Mouse (Mus musculus) G1E (cell line): ENCODE measurements around the gene Thrsp. TPM values are rescaled to one million over a fixed set of nuclear protein-coding genes. Genes with fewer than 3 reads are reported as not detected.
A peak's percentile ranks its signal among the peaks of the same experiment; 100 is the strongest.
"Not testable (repeated sequence)": the region's sequence is repeated elsewhere in the genome, so short reads cannot be mapped to it uniquely, and the experiment has no call there.

Source experiments
- ATAC-seq: 2 replicates; pipeline ENCODE4 v1.8.0; 2016; ENCODE audit warnings: mild to moderate bottlenecking; ENCODE audit not compliant: insufficient number of reproducible peaks, poor library complexity, low FRiP score, severe bottlenecking; ENCODE audit errors: extremely low read depth
- DNase-seq: peaks from one replicate; pipeline ENCODE4 v3.0.0; 2012; ENCODE audit warnings: low spot score
- H3K27me3 ChIP-seq: 2 replicates; pipeline ENCODE4 v1.6.1; 2012; ENCODE audit warnings: mild to moderate bottlenecking, low read length, inconsistent platforms; ENCODE audit not compliant: insufficient read depth
- H3K36me3 ChIP-seq: replicated peaks from 2 replicates; pipeline ENCODE3; 2012; ENCODE audit warnings: mild to moderate bottlenecking, inconsistent platforms
- H3K4me1 ChIP-seq: 2 replicates; pipeline ENCODE4 v1.6.1; 2012; ENCODE audit warnings: low read depth, low read length, inconsistent platforms, mixed read lengths; ENCODE audit not compliant: insufficient read depth
- H3K4me3 ChIP-seq: 2 replicates; pipeline ENCODE4 v1.5.1; 2012; ENCODE audit warnings: low read depth, mild to moderate bottlenecking, inconsistent platforms, low read length, moderate library complexity, mixed read lengths
- H3K9me3 ChIP-seq: replicated peaks from 2 replicates; pipeline ENCODE4 v1.6.1; 2012; ENCODE audit warnings: inconsistent platforms
- CTCF ChIP-seq: IDR thresholded peaks from 2 replicates; pipeline ENCODE4 v1.5.1; 2012; ENCODE audit warnings: low read depth, low read length, inconsistent platforms, mixed read lengths
- GATA1 ChIP-seq: IDR thresholded peaks from 2 replicates; pipeline ENCODE4 v1.6.1; 2012; ENCODE audit warnings: borderline replicate concordance, low read length, inconsistent platforms, mixed read lengths
- GATA2 ChIP-seq: IDR thresholded peaks from 2 replicates; pipeline ENCODE4 v1.6.1; 2012; ENCODE audit warnings: low read depth, low read length, inconsistent platforms, borderline replicate concordance
- POLR2AphosphoS5 ChIP-seq: IDR thresholded peaks from 2 replicates; pipeline ENCODE4 v1.6.1; 2012; ENCODE audit warnings: low read depth, low read length, inconsistent platforms; ENCODE audit not compliant: insufficient replicate concordance
- TAL1 ChIP-seq: conservative IDR thresholded peaks from 2 replicates; pipeline ENCODE4 v1.6.1; 2012; ENCODE audit warnings: low read depth, low read length, inconsistent platforms, mixed read lengths
- polyA plus RNA-seq: library from polyadenylated mRNA; stranded (reverse); fragments of >175 nt; gene quantifications from 2 replicates; pipeline ENCODE4 v1.2.3, GENCODE M21; 2012
- total RNA-seq, 2 experiments: library from RNA; stranded (forward) in 1 of 2; stranded (reverse) in 1 of 2; fragments of 200-1000 nt in 1 of 2; fragments of >200 nt in 1 of 2; fragmentation: Nextera tagmentation in 1 of 2; gene quantifications; 2 replicates each; pipeline ENCODE4 v1.2.3; 2014 to 2017

The Thrsp gene
- total RNA-seq (2014; fragmentation: Nextera tagmentation), result not detected in 2 replicates
- 0.05 TPM in 1 of 2 replicates, not detected in the other for total RNA-seq (2017)
- not detected in 2 replicates for polyA plus RNA-seq

DNA sequence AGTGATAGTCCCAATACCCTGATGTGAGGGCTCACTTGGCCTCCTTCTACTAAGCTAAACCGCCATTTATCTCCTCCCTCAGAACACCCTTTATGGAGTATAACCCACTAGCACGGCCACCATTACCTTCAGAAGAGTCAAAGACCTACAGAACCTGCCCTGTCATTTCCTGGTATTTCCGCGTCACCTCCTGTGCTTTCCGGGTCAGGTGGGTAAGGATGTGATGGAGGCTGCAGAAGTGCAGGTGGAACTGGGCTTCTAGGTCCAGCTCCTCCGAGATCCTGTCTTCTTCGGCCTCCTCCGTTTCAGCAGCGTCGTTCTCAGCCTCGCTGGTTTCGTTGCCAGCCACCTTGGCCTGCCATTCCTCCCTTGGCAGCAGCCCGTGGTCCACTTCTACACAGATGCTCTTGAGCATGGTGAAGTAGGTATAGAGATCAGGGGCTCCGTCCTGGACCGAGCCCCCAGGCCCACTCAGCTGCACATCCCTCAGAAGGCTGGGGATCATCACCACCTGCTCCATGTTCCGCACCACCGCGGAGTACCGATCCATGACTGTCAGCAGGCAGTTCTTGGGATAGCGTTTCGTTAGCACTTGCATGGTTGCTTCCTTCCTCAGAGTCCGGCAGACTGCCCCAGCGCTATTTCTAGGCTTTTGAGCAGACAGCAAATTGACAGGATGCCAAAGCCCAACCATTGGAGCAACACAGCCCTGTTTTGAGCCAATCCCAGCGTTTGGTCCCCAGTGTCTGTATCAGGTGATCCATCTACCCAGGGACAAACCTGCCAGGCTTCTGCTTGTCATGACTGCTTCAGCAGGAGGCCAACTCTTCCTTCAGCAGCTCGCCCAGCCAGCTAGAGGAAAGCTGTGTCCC lies at the start of gene Thrsp:
TSS of gene Thrsp (minus strand) at position 825 of the 872 bp plus-strand sequence.
- H3K36me3 ChIP-seq, result peaks cover 10% of the 10 kb centered on the region
- no peak for DNase-seq
- TF ChIP-seq POLR2AphosphoS5 (no peak), GATA2 (no peak), GATA1 (no peak), TAL1 (no peak), CTCF (no peak)
- peaks cover 21% of the 10 kb centered on the region for H3K27me3 ChIP-seq
- ATAC-seq, result no peak
- no peak within 1 kb of the TSS for H3K4me3 ChIP-seq
- no peaks in the 10 kb centered on the region for H3K9me3 ChIP-seq
- peaks cover 11% of the 10 kb centered on the region; the same call in 1 of the 2 replicates for H3K4me1 ChIP-seq

DNA sequence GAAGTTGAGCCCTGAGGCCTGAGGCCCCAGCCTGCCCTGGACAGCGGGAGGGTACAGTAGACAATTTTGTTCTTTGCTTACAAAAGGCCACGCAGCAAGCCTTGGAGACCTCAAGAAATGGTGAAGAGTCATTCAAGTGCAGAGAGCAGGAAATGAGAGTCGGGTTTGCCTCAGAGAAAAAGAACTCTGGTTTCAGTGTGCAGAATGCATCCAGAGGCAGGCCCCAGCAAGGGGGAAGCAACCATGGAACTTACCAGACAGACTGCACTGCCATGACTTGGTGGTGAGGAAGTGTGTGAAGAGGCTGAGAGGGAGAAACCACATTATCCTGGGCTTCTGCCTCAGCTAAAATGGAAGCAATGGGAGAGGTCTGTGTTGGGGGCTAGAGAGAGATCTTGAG lies 38.0 kb upstream of the Thrsp start:
- H3K4me3 ChIP-seq, result no peak overlapping the region
- ATAC-seq, result no peak

DNA sequence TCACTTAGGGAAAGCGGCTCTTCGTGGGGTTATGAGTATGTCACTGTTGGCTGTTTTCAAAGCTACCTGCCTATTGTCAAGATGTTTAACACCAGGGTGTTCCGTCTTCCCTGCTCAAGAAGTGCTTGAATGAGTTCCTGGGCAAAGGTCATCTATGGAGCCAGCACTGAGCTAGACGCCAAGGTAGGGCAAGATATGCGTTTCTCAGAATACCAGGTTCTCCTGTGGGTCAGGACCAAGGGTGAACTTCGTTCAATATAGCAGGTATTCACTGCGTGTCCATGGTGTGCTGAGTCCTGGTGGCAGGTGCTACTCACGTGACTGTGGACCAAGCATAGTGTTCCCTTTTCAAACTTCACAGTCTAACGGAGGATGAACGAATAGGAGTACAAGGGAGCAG lies 37.3 kb upstream of the Thrsp start:
- Histone ChIP-seq H3K4me1 (no peaks in the 10 kb centered on the region; the same call in 1 of the 2 replicates), H3K9me3 (no peaks in the 10 kb centered on the region), H3K36me3 (no peaks in the 10 kb centered on the region), H3K4me3 (no peak overlapping the region), H3K27me3 (peaks cover 47% of the 10 kb centered on the region)
- TF ChIP-seq CTCF, result no peak
- no peak for TF ChIP-seq GATA1
- no peak for TF ChIP-seq GATA2
- TF ChIP-seq POLR2AphosphoS5, result no peak
- TF ChIP-seq TAL1, result no peak
- DNase-seq, result no peak
- no peak for ATAC-seq

More for the DNA sequence above, 38.0 kb upstream of the Thrsp start:
- Histone ChIP-seq H3K36me3 (no peaks in the 10 kb centered on the region), H3K27me3 (peaks cover 49% of the 10 kb centered on the region), H3K9me3 (no peaks in the 10 kb centered on the region), H3K4me1 (no peaks in the 10 kb centered on the region; the same call in 1 of the 2 replicates)
- no peak for DNase-seq
- TF ChIP-seq POLR2AphosphoS5, result no peak
- TF ChIP-seq CTCF, result no peak
- TF ChIP-seq TAL1, result no peak
- TF ChIP-seq GATA1, result no peak
- TF ChIP-seq GATA2, result no peak

GRCm38 (mm10) chr7:97453141-97453921 lies 35.8 kb upstream of the Thrsp start:
- no peaks in the 10 kb centered on the region; the same call in 1 of the 2 replicates for H3K4me1 ChIP-seq
- no peak overlapping the region for H3K4me3 ChIP-seq
- H3K9me3 ChIP-seq, result no peaks in the 10 kb centered on the region
- no peaks in the 10 kb centered on the region for H3K36me3 ChIP-seq
- peaks cover 44% of the 10 kb centered on the region for H3K27me3 ChIP-seq
- peak; percentile 28; the same call in 1 of the 2 replicates for ATAC-seq
- DNase-seq, result no peak
- no peak for TF ChIP-seq TAL1
- no peak for TF ChIP-seq POLR2AphosphoS5
- no peak for TF ChIP-seq GATA2
- TF ChIP-seq GATA1, result no peak
- TF ChIP-seq CTCF, result no peak

DNA sequence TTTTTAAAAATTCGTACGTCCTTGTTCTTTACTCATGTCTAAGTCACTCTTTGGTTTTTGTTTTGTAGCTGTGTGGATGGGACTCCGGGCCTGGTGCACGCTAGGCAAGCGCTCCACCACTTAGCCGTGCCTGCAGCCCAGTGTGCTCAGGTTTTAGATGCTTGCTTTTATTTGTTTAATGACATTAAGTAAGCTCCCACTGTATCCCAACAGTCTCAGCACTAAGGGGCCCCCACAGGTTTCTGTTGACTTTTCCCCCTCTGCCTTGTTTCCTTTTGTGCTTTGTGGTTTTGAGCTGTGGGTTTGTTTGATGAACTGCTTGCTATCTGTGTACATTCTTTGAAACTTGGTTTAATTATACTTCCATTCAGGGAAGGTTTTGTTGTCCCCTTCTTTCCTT lies 34.7 kb upstream of the Thrsp start:
- Histone ChIP-seq H3K4me1 (no peaks in the 10 kb centered on the region; the same call in 1 of the 2 replicates), H3K9me3 (no peaks in the 10 kb centered on the region), H3K4me3 (no peak overlapping the region), H3K27me3 (peaks cover 35% of the 10 kb centered on the region), H3K36me3 (no peaks in the 10 kb centered on the region)
- DNase-seq (no peak), ATAC-seq (no peak)
- TF ChIP-seq POLR2AphosphoS5 (no peak), CTCF (no peak), GATA2 (no peak), TAL1 (no peak), GATA1 (no peak)

GRCm38 (mm10) chr7:97451023-97451422 lies 33.5 kb upstream of the Thrsp start, which contains the start of gene Kctd14:
TSS of gene Kctd14 (plus strand) at chr7:97451323.
- not testable (repeated sequence) for DNase-seq, H3K4me1 ChIP-seq, H3K9me3 ChIP-seq, H3K4me3 ChIP-seq, ATAC-seq, H3K36me3 ChIP-seq
- peaks cover 38% of the 10 kb centered on the region for H3K27me3 ChIP-seq
